ENCODE assay signal across 14 mouse cellular contexts in the genomic region with DNA sequence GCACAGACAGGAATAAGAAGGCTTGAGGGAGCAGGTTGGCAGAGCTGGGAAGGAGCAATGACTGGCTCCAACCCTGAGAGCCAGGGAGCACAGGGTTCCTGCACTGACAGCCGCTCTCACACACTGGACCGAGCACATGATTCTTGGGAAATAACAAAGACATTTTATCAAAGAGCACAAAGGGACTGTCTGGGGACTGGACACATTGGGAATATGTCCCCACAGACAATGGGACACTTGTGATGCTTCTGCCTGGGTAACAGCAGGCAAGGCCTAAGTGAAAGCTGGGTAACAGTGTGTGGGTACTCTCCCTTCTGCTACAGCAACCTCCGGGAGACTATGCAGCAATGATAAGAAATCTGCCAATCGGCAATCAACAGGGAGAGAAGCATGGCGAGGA. TPM values are rescaled to one million over a fixed set of nuclear protein-coding genes. Genes with fewer than 3 reads are reported as not detected.
DNase-seq lines count a peak whose midpoint lies in the region; TF ChIP-seq lines count a peak whose summit lies in the region.
"Had no signal": no experiment of that assay in that cellular context is flagged by ENCODE, and none has a peak within 500 bp of the region (broad histone marks: within the 10 kb centered on the region; RNA-seq: fewer than 3 reads in every experiment).

No protein-coding gene starts in this region.

- H3K27ac ChIP-seq in layer of hippocampus, adult 2 months = peak overlapping the region; percentile 80
- H3K27ac ChIP-seq in left cerebral cortex, adult 2 months = peak overlapping the region; percentile 63; the same call in 1 of the 2 replicates
- H3K27ac ChIP-seq: embryonic facial prominence, embryonic 10.5 days; forebrain, embryonic 13.5 days; heart, embryonic 10.5 days; heart, embryonic 15.5 days; hindbrain, embryonic 13.5 days had no signal

- DNase-seq in adrenal gland, postnatal 14 days = peak; percentile 17
- DNase-seq in adrenal gland, postnatal 4 days (ENCODE audit: low spot score in 2 of 2) = no peak
- peak in 1 of 2 experiments; percentile 41 for DNase-seq in layer of hippocampus, adult 2 months (ENCODE audit: low spot score in 2 of 2)
- no peak for DNase-seq in layer of hippocampus, postnatal 36 days
- no peak for DNase-seq in left cerebral cortex, adult 2 months (ENCODE audit: extremely low spot score in 1 of 2, low spot score in 2 of 2)
- DNase-seq in left cerebral cortex, adult 18-20 months (ENCODE audit: low spot score in 2 of 2) = no peak
- peak; percentile 70 for DNase-seq in telencephalon, adult 2 months (ENCODE audit: low read depth, low spot score)
- DNase-seq: adrenal gland, adult 8-10 months; gastrocnemius, postnatal 36 days had no signal

- H3K4me3 ChIP-seq in layer of hippocampus, adult 2 months = no peak overlapping the region
- no peak overlapping the region for H3K4me3 ChIP-seq in left cerebral cortex, adult 2 months
- H3K4me3 ChIP-seq: embryonic facial prominence, embryonic 10.5 days; forebrain, embryonic 13.5 days; heart, embryonic 10.5 days; heart, embryonic 15.5 days; hindbrain, embryonic 13.5 days had no signal

- intact Hi-C loops in left cerebral cortex, adult 2 months (cut with DNase I) = loop anchor here (2.0 kb wide), 2 partner anchors 102 to 148 kb away; no protein-coding TSS in a partner anchor

- no peak for TF ChIP-seq CTCF in layer of hippocampus, adult 2 months (conservative IDR thresholded peaks at IDR 0.05)
- TF ChIP-seq CTCF in left cerebral cortex, adult 2 months (IDR thresholded peaks at IDR 0.05) = no peak

RNA-seq across cellular contexts. Expression of a gene that starts 29.8 kb away (rescaled TPM):
- total RNA-seq in adrenal gland, postnatal 14 days (2021) = 110 and 124 TPM in 2 replicates
- 100 to 1,000 TPM; 129 to 141 TPM for total RNA-seq in adrenal gland, postnatal 4 days (2021)
- total RNA-seq in layer of hippocampus, adult 2 months (2021) = 100 to 1,000 TPM; 159 to 164 TPM
- 100 to 1,000 TPM; 154 to 160 TPM for total RNA-seq in layer of hippocampus, postnatal 36 days (2021)
- total RNA-seq in left cerebral cortex, adult 2 months (2021) = 100 to 1,000 TPM; 147 to 153 TPM
- total RNA-seq in left cerebral cortex, adult 18-20 months (2021) = 100 to 1,000 TPM; 142 to 144 TPM

RNA-seq across cellular contexts. Expression of a gene that starts 51.4 kb away (rescaled TPM):
- 0.08 and 0.74 TPM in 2 replicates for total RNA-seq in adrenal gland, postnatal 14 days (2021)
- total RNA-seq in adrenal gland, postnatal 4 days (2021) = 1 to 10 TPM in 1 of 2 experiments, under 1 TPM in 1; 0.62 to 1.8 TPM
- 1 to 10 TPM; 5.5 to 5.6 TPM for total RNA-seq in layer of hippocampus, adult 2 months (2021)
- total RNA-seq in layer of hippocampus, postnatal 36 days (2021) = 1 to 10 TPM; 3.3 to 5.3 TPM
- total RNA-seq in left cerebral cortex, adult 2 months (2021) = 10 to 100 TPM in 1 of 2 experiments, 1 to 10 TPM in 1; 7.1 to 10.9 TPM
- total RNA-seq in left cerebral cortex, adult 18-20 months (2021) = 1 to 10 TPM; 5.0 to 6.7 TPM

Comparison
In these comparisons a context has a peak if more than half of its experiments do, and no peak if none do; other contexts are left out.
1. DNase-seq: peak in adrenal gland, postnatal 14 days (single experiment) and telencephalon, adult 2 months (single experiment); none in adrenal gland, postnatal 4 days (0 of 2), layer of hippocampus, postnatal 36 days (0 of 2), left cerebral cortex, adult 2 months (0 of 2) and left cerebral cortex, adult 18-20 months (0 of 2).